1 mouse cellular context compared by ENCODE assay signal in the genomic region with DNA sequence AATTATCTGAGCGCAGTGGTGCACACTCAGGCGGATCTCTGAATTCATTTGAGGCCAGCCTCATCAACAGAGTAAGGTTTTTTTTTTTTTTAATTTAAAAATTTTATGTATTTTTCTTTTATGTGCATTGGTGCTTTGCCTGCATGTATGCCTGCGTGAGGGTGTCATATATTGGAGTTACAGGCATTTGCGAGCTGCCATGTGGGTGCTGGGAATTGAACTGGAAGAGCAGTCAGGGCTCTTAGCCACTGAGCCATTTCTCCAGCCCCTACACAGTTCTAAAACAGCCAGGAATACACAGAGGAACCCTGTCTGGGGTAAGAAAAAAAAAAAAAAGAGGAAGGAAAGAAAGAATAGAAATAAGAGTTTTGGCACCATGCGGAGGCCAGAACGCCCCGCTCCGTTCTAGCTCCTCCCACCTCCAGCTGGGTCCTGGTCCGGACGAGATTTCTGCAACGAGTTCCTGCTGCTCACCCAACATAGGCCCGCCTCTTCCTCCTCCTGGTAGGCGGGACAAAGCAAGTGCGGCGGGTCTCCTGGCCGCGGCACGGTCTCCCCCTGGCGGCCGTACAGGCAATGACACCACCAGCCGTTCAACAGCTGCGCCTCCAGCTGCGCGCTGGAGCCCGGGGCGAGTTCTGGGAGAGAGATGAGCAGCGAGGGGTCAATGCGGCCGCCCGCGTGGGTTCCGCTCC.
A peak's percentile ranks its signal among the peaks of the same experiment; 100 is the strongest.
TF ChIP-seq lines count a peak whose summit lies in the region.

No protein-coding gene starts in this region.

TF ChIP-seq in MEL, 35 proteins besides CTCF, POLR2A, EP300 and RAD21:
- TF ChIP-seq MAX (IDR thresholded peaks at IDR 0.05; ENCODE audit: low read length) = peak; percentile 87
- peak; percentile 55 for TF ChIP-seq ELF1 (IDR thresholded peaks at IDR 0.05; ENCODE audit: low read depth, low read length)
- TF ChIP-seq MYC (IDR thresholded peaks at IDR 0.05; ENCODE audit: low read depth, low read length) = peak; percentile 97
- TF ChIP-seq GABPA (IDR thresholded peaks at IDR 0.05; ENCODE audit: low read depth, low read length) = no peak
- peak; percentile 96 for TF ChIP-seq SIN3A (IDR thresholded peaks at IDR 0.05; ENCODE audit: low read length)
- TF ChIP-seq RCOR1 (IDR thresholded peaks at IDR 0.05; ENCODE audit: low read depth, low read length) = no peak
- peak; percentile 85 for TF ChIP-seq ETS1 (IDR thresholded peaks at IDR 0.05; ENCODE audit: low read depth, low read length)
- no peak for TF ChIP-seq CHD2 (IDR thresholded peaks at IDR 0.05; ENCODE audit: low read length)
- TF ChIP-seq CHD1 (IDR thresholded peaks at IDR 0.05; ENCODE audit: low read depth, low read length) = peak; percentile 92; the same call in 1 of the 2 replicates
- TF ChIP-seq ZMIZ1 (IDR thresholded peaks at IDR 0.05; ENCODE audit: low read depth, low read length) = peak; percentile 72; the same call in 1 of the 2 replicates
- TF ChIP-seq POLR2AphosphoS5 (IDR thresholded peaks at IDR 0.05; ENCODE audit: borderline replicate concordance, low read depth, low read length) = no peak
- TF ChIP-seq SMC3 (IDR thresholded peaks at IDR 0.05; ENCODE audit: low read depth, low read length) = peak; percentile 91
- no peak for TF ChIP-seq USF1 (IDR thresholded peaks at IDR 0.05; ENCODE audit: low read depth, low read length)
- 0 out of 2 replicates have a peak, but pooled peaks have one; percentile 20 for TF ChIP-seq MYB (IDR thresholded peaks at IDR 0.05; ENCODE audit: low read depth, low read length)
- TF ChIP-seq ZC3H11A (IDR thresholded peaks at IDR 0.05; ENCODE audit: low read depth, low read length) = peak; percentile 66
- no peak for TF ChIP-seq E2F4 (IDR thresholded peaks at IDR 0.05; ENCODE audit: borderline replicate concordance, low read depth, low read length)
- no peak for TF ChIP-seq MAZ (IDR thresholded peaks at IDR 0.05; ENCODE audit: low read depth, low read length)
- TF ChIP-seq TAL1 (IDR thresholded peaks at IDR 0.05; ENCODE audit: low read length) = no peak
- TF ChIP-seq USF2 (IDR thresholded peaks at IDR 0.05; ENCODE audit: borderline replicate concordance in 1 of 2, insufficient read depth in 1 of 2, low read depth in 1 of 2, low read length in 2 of 2) = no peak
- TF ChIP-seq BHLHE40 (IDR thresholded peaks at IDR 0.05; ENCODE audit: borderline replicate concordance, low read depth, low read length) = no peak
- peak; percentile 84 for TF ChIP-seq NELFE (IDR thresholded peaks at IDR 0.05; ENCODE audit: low read depth, low read length)
- TF ChIP-seq JUND (IDR thresholded peaks at IDR 0.05; ENCODE audit: low read depth, low read length) = peak; percentile 53; the same call in 1 of the 2 replicates
- TF ChIP-seq UBTF (IDR thresholded peaks at IDR 0.05; ENCODE audit: borderline replicate concordance, insufficient read depth, low read depth, low read length) = no peak
- TF ChIP-seq MAFK (IDR thresholded peaks at IDR 0.05; ENCODE audit: borderline replicate concordance, low read depth, low read length) = no peak
- TF ChIP-seq TCF12 (IDR thresholded peaks at IDR 0.05; ENCODE audit: low read depth, low read length) = peak; percentile 80
- peak; percentile 82 for TF ChIP-seq MXI1 (IDR thresholded peaks at IDR 0.05; ENCODE audit: low read depth, low read length)
- TF ChIP-seq POLR2AphosphoS2 (IDR thresholded peaks at IDR 0.05; ENCODE audit: low read length) = peak; percentile 55
- peak; percentile 81 for TF ChIP-seq HCFC1 (IDR thresholded peaks at IDR 0.05; ENCODE audit: low read depth, low read length)
- no peak for TF ChIP-seq MEF2A (IDR thresholded peaks at IDR 0.05; ENCODE audit: extremely low read depth, insufficient replicate concordance, low read depth, low read length, poor library complexity, severe bottlenecking)
- no peak for TF ChIP-seq GATA1 (IDR thresholded peaks at IDR 0.05; ENCODE audit: low read depth, low read length)
- peak; percentile 78 for TF ChIP-seq TBP (IDR thresholded peaks at IDR 0.05; ENCODE audit: low read depth, low read length)
- no peak for TF ChIP-seq ZKSCAN1 (IDR thresholded peaks at IDR 0.05; ENCODE audit: low read depth, low read length)
- 0 out of 2 replicates have a peak, but pooled peaks have one; percentile 33 for TF ChIP-seq KAT2A (conservative IDR thresholded peaks at IDR 0.05; ENCODE audit: low read depth, low read length)
- TF ChIP-seq NRF1 (IDR thresholded peaks at IDR 0.05; ENCODE audit: insufficient read depth, low read depth, low read length, poor library complexity, severe bottlenecking) = peak; percentile 52; the same call in 1 of the 2 replicates
- peak; percentile 95 for TF ChIP-seq ZNF384 (IDR thresholded peaks at IDR 0.05; ENCODE audit: low read depth, low read length)
